Mouse (Mus musculus) MEL (cell line): ENCODE measurements around the gene Mmp27. TPM values are rescaled to one million over a fixed set of nuclear protein-coding genes. Genes with fewer than 3 reads are reported as not detected.

Source experiments
- DNase-seq: peaks from one replicate; pipeline ENCODE4 v3.0.0; 2011; ENCODE audit warnings: low read depth, low spot score
- H3K27ac ChIP-seq: 2 replicates; pipeline ENCODE4 v1.5.1; 2012; ENCODE audit warnings: low read depth, mild to moderate bottlenecking, control low read depth, low read length, moderate library complexity; ENCODE audit not compliant: control insufficient read depth
- H3K27me3 ChIP-seq, 2 experiments: fragments of 150-350 bp in 1 of 2; sonication (generic) in 1 of 2; 2 replicates each; pipeline ENCODE4 v1.6.1; 2012; ENCODE audit warnings: low read length in 2 of 2, mild to moderate bottlenecking in 2 of 2, improper control_type of control experiment in 1 of 2, moderate library complexity in 1 of 2; ENCODE audit not compliant: insufficient read depth in 2 of 2, control insufficient read depth in 1 of 2
- H3K36me3 ChIP-seq, 2 experiments: 2 replicates each; pipeline ENCODE4 v1.6.1; 2012 to 2014; ENCODE audit warnings: low read length in 2 of 2, improper control_type of control experiment in 1 of 2, inconsistent platforms in 1 of 2, mild to moderate bottlenecking in 1 of 2; ENCODE audit not compliant: insufficient read depth in 2 of 2, control insufficient read depth in 1 of 2
- H3K4me1 ChIP-seq, 2 experiments: fragments of 150-350 bp in 1 of 2; sonication (generic) in 1 of 2; 2 replicates each; pipeline ENCODE4 v1.6.1; 2012; ENCODE audit warnings: low read length in 2 of 2, improper control_type of control experiment in 1 of 2, mild to moderate bottlenecking in 1 of 2; ENCODE audit not compliant: insufficient read depth in 2 of 2, control insufficient read depth in 1 of 2
- H3K4me3 ChIP-seq, 2 experiments: fragments of 150-350 bp in 1 of 2; sonication (generic) in 1 of 2; 2 replicates each; pipeline ENCODE4 v1.5.1; 2012; ENCODE audit warnings: low read depth in 2 of 2, low read length in 2 of 2, mild to moderate bottlenecking in 2 of 2, moderate library complexity in 2 of 2, control low read depth in 1 of 2, improper control_type of control experiment in 1 of 2; ENCODE audit not compliant: control insufficient read depth in 1 of 2, insufficient read depth in 1 of 2
- H3K79me2 ChIP-seq: 2 replicates; pipeline ENCODE4 v1.6.1; 2012; ENCODE audit warnings: mild to moderate bottlenecking, low read length, moderate library complexity; ENCODE audit not compliant: control insufficient read depth, poor library complexity, insufficient read depth
- H3K9ac ChIP-seq: 2 replicates; pipeline ENCODE4 v1.6.1; 2012; ENCODE audit warnings: low read depth, mild to moderate bottlenecking, control low read depth, low read length, moderate library complexity; ENCODE audit not compliant: control insufficient read depth, poor library complexity, severe bottlenecking
- H3K9me3 ChIP-seq: fragments of 150-350 bp; sonication (generic); replicated peaks from 2 replicates; pipeline ENCODE4 v1.6.1; 2012; ENCODE audit warnings: mild to moderate bottlenecking, low read length, improper control_type of control experiment, moderate library complexity; ENCODE audit not compliant: insufficient read depth
- BHLHE40 ChIP-seq: IDR thresholded peaks from 2 replicates; pipeline ENCODE4 v1.6.1; 2012; ENCODE audit warnings: low read depth, mild to moderate bottlenecking, inconsistent platforms, low read length, improper control_type of control experiment, borderline replicate concordance
- CHD1 ChIP-seq: IDR thresholded peaks from 2 replicates; pipeline ENCODE4 v1.6.1; 2012; ENCODE audit warnings: low read depth, mild to moderate bottlenecking, inconsistent platforms, low read length, improper control_type of control experiment
- CHD2 ChIP-seq: IDR thresholded peaks from 2 replicates; pipeline ENCODE4 v1.6.1; 2011; ENCODE audit warnings: low read length, improper control_type of control experiment
- EP300 ChIP-seq, 2 experiments: IDR thresholded peaks; 2 replicates each; pipeline ENCODE4 v1.6.1; 2011; ENCODE audit warnings: improper control_type of control experiment in 2 of 2, low read length in 2 of 2, low read depth in 1 of 2, mild to moderate bottlenecking in 1 of 2
- JUND ChIP-seq: IDR thresholded peaks from 2 replicates; pipeline ENCODE4 v1.6.1; 2011; ENCODE audit warnings: low read depth, mild to moderate bottlenecking, improper control_type of control experiment, low read length
- KAT2A ChIP-seq: conservative IDR thresholded peaks from 2 replicates; pipeline ENCODE4 v1.6.1; 2012; ENCODE audit warnings: low read depth, low read length, improper control_type of control experiment, inconsistent platforms
- MAFK ChIP-seq: IDR thresholded peaks from 2 replicates; pipeline ENCODE4 v1.6.1; 2011; ENCODE audit warnings: low read depth, mild to moderate bottlenecking, low read length, improper control_type of control experiment, borderline replicate concordance
- MAX ChIP-seq: IDR thresholded peaks from 2 replicates; pipeline ENCODE4 v1.6.1; 2011; ENCODE audit warnings: low read length, improper control_type of control experiment
- MAZ ChIP-seq: IDR thresholded peaks from 2 replicates; pipeline ENCODE4 v1.6.1; 2012; ENCODE audit warnings: low read depth, mild to moderate bottlenecking, inconsistent platforms, low read length, improper control_type of control experiment
- MEF2A ChIP-seq: IDR thresholded peaks from 2 replicates; pipeline ENCODE4 v1.6.1; 2014; ENCODE audit warnings: low read depth, mild to moderate bottlenecking, inconsistent platforms, low read length, improper control_type of control experiment; ENCODE audit not compliant: poor library complexity, insufficient replicate concordance, severe bottlenecking; ENCODE audit errors: extremely low read depth
- MXI1 ChIP-seq: IDR thresholded peaks from 2 replicates; pipeline ENCODE4 v1.6.1; 2011; ENCODE audit warnings: mild to moderate bottlenecking, low read depth, low read length, improper control_type of control experiment
- MYC ChIP-seq: IDR thresholded peaks from 2 replicates; pipeline ENCODE4 v1.6.1; 2011; ENCODE audit warnings: low read depth, mild to moderate bottlenecking, low read length, improper control_type of control experiment, moderate library complexity
- NRF1 ChIP-seq: IDR thresholded peaks from 2 replicates; pipeline ENCODE4 v1.6.1; 2014; ENCODE audit warnings: low read depth, mild to moderate bottlenecking, inconsistent platforms, low read length, improper control_type of control experiment, moderate library complexity; ENCODE audit not compliant: poor library complexity, insufficient read depth, severe bottlenecking
- POLR2A ChIP-seq, 2 experiments: IDR thresholded peaks; 2 replicates each; pipeline ENCODE4 v1.6.1; 2011 to 2012; ENCODE audit warnings: low read length in 2 of 2, mild to moderate bottlenecking in 2 of 2, control low read depth in 1 of 2, improper control_type of control experiment in 1 of 2, low read depth in 1 of 2, moderate library complexity in 1 of 2; ENCODE audit not compliant: control insufficient read depth in 1 of 2, insufficient read depth in 1 of 2, poor library complexity in 1 of 2
- POLR2AphosphoS2 ChIP-seq: IDR thresholded peaks from 2 replicates; pipeline ENCODE4 v1.6.1; 2011; ENCODE audit warnings: low read length, improper control_type of control experiment
- POLR2AphosphoS5 ChIP-seq: IDR thresholded peaks from 2 replicates; pipeline ENCODE4 v1.6.1; 2012; ENCODE audit warnings: low read depth, borderline replicate concordance, mild to moderate bottlenecking, inconsistent platforms, low read length, moderate library complexity, mixed read lengths
- RCOR1 ChIP-seq: IDR thresholded peaks from 2 replicates; pipeline ENCODE4 v1.6.1; 2012; ENCODE audit warnings: low read depth, mild to moderate bottlenecking, inconsistent platforms, low read length, improper control_type of control experiment
- SIN3A ChIP-seq: IDR thresholded peaks from 2 replicates; pipeline ENCODE4 v1.6.1; 2012; ENCODE audit warnings: low read length, improper control_type of control experiment, inconsistent platforms
- SMC3 ChIP-seq: IDR thresholded peaks from 2 replicates; pipeline ENCODE4 v1.6.1; 2011; ENCODE audit warnings: low read depth, low read length, improper control_type of control experiment
- TAL1 ChIP-seq: IDR thresholded peaks from 2 replicates; pipeline ENCODE4 v1.6.1; 2012; ENCODE audit warnings: mild to moderate bottlenecking, inconsistent platforms, low read length, moderate library complexity, mixed read lengths
- TBP ChIP-seq: IDR thresholded peaks from 2 replicates; pipeline ENCODE4 v1.8.0; 2011; ENCODE audit warnings: low read depth, low read length, improper control_type of control experiment
- UBTF ChIP-seq: IDR thresholded peaks from 2 replicates; pipeline ENCODE4 v1.6.1; 2012; ENCODE audit warnings: low read depth, mild to moderate bottlenecking, inconsistent platforms, low read length, improper control_type of control experiment, moderate library complexity, borderline replicate concordance; ENCODE audit not compliant: insufficient read depth
- USF2 ChIP-seq, 2 experiments: IDR thresholded peaks; 2 replicates each; pipeline ENCODE4 v1.6.1; 2011 to 2012; ENCODE audit warnings: improper control_type of control experiment in 2 of 2, low read length in 2 of 2, borderline replicate concordance in 1 of 2, inconsistent platforms in 1 of 2, low read depth in 1 of 2, mild to moderate bottlenecking in 1 of 2; ENCODE audit not compliant: insufficient read depth in 1 of 2
- ZMIZ1 ChIP-seq: IDR thresholded peaks from 2 replicates; pipeline ENCODE4 v1.6.1; 2012; ENCODE audit warnings: low read depth, mild to moderate bottlenecking, inconsistent platforms, low read length, improper control_type of control experiment, moderate library complexity
- ZNF384 ChIP-seq: IDR thresholded peaks from 2 replicates; pipeline ENCODE4 v1.6.1; 2012; ENCODE audit warnings: low read depth, mild to moderate bottlenecking, inconsistent platforms, low read length, improper control_type of control experiment
- polyA plus RNA-seq, 2 experiments: library from polyadenylated mRNA; stranded (reverse) in 1 of 2; unstranded in 1 of 2; fragments of >175 nt in 1 of 2; fragments of >200 nt in 1 of 2; gene quantifications; 2 replicates each; pipeline versions ENCODE4 v1.2.1 to v1.2.4; 2012; ENCODE audit warnings: low replicate concordance in 2 of 2, low read depth in 1 of 2; ENCODE audit not compliant: insufficient read length in 2 of 2, insufficient read depth in 1 of 2, missing spikeins in 1 of 2
- total RNA-seq: library from RNA; depleted of rRNA; stranded (reverse); fragments of 300-350 nt; gene quantifications from 2 replicates; pipeline ENCODE4 v1.2.3, GENCODE M21; 2012

Gene Mmp27
- total and polyA plus RNA-seq, 3 experiments: 0.27 TPM; not detected in 2

GRCm38 (mm10) chr9:7560026-7560425 is 11.2 kb upstream of the Mmp27 start:
- Histone ChIP-seq H3K27me3 (peaks cover 0 to 3% of the 10 kb centered on the region in 2 experiments; a peak in 2 of 4 replicates), H3K36me3 (no peaks in the 10 kb centered on the region), H3K4me1 (no peaks in the 10 kb centered on the region), H3K9me3 (no peaks in the 10 kb centered on the region), H3K79me2 (no peaks in the 10 kb centered on the region), H3K4me3 (no peak overlapping the region), H3K27ac (no peak overlapping the region), H3K9ac (no peak overlapping the region)
- TF ChIP-seq POLR2A (IDR thresholded peaks at IDR 0.05; ENCODE audit: control insufficient read depth in 1 of 2, insufficient read depth in 1 of 2, low read depth in 1 of 2, low read length in 2 of 2, poor library complexity in 1 of 2) (no peak), EP300 (IDR thresholded peaks at IDR 0.05; ENCODE audit: low read depth in 1 of 2, low read length in 2 of 2) (no peak), CHD2 (no peak), CHD1 (no peak), SMC3 (no peak), UBTF (no peak), MAX (no peak), USF2 (IDR thresholded peaks at IDR 0.05; ENCODE audit: borderline replicate concordance in 1 of 2, insufficient read depth in 1 of 2, low read depth in 1 of 2, low read length in 2 of 2) (no peak), MXI1 (no peak), MEF2A (no peak), TAL1 (no peak), SIN3A (no peak), ZMIZ1 (no peak), JUND (no peak)
- DNase-seq: no peak

GRCm38 (mm10) chr9:7567376-7567775 is 3.8 kb upstream of the Mmp27 start:
- Histone ChIP-seq H3K4me3 (no peak overlapping the region), H3K9ac (no peak overlapping the region), H3K79me2 (no peaks in the 10 kb centered on the region), H3K27me3 (no peaks in the 10 kb centered on the region), H3K36me3 (peaks cover 0 to 20% of the 10 kb centered on the region in 2 experiments; a peak in 2 of 4 replicates), H3K27ac (no peak overlapping the region), H3K9me3 (no peaks in the 10 kb centered on the region), H3K4me1 (peaks cover 12 to 20% of the 10 kb centered on the region in 2 experiments)
- TF ChIP-seq MAFK (no peak), ZNF384 (no peak), MYC (no peak), BHLHE40 (no peak), KAT2A (no peak), NRF1 (no peak), RCOR1 (no peak), POLR2A (IDR thresholded peaks at IDR 0.05; ENCODE audit: control insufficient read depth in 1 of 2, insufficient read depth in 1 of 2, low read depth in 1 of 2, low read length in 2 of 2, poor library complexity in 1 of 2) (no peak), POLR2AphosphoS2 (no peak), MAX (no peak), SMC3 (no peak), TBP (no peak), CHD1 (no peak), MAZ (no peak), JUND (no peak), POLR2AphosphoS5 (no peak)
- DNase-seq: peak; percentile 30
